Mouse (Mus musculus) hindbrain, embryonic 11.5 days (tissue): ENCODE measurements around the gene Mast2. TPM values are rescaled to one million over a fixed set of nuclear protein-coding genes. Genes with fewer than 3 reads are reported as not detected.

Experiments used
- ATAC-seq: fragments of 200-750 bp; cut with Nextera tagmentation; 2 replicates; pipeline ENCODE4 v1.8.0; 2017; ENCODE audit warnings: mild to moderate bottlenecking, moderate TSS enrichment, moderate library complexity; ENCODE audit not compliant: low FRiP score
- DNase-seq: peaks from one replicate; pipeline ENCODE4 v3.0.0-alpha.2; 2015; ENCODE audit warnings: low spot score
- H3K27ac ChIP-seq: fragments of 300-500 bp; sonication (generic); 2 replicates; pipeline ENCODE4 v1.5.1; 2014; ENCODE audit warnings: mild to moderate bottlenecking, low read depth, low read length
- H3K27me3 ChIP-seq: fragments of 300-500 bp; sonication (generic); 2 replicates; pipeline ENCODE4 v1.6.1; 2014; ENCODE audit warnings: mild to moderate bottlenecking, low read length, moderate library complexity, mixed read lengths; ENCODE audit not compliant: control insufficient read depth, insufficient read depth
- H3K36me3 ChIP-seq: fragments of 300-500 bp; sonication (generic); 2 replicates; pipeline ENCODE4 v1.6.1; 2014; ENCODE audit warnings: mild to moderate bottlenecking, low read length, moderate library complexity, mixed read lengths; ENCODE audit not compliant: control insufficient read depth, insufficient read depth
- H3K4me1 ChIP-seq: fragments of 300-500 bp; sonication (generic); replicated peaks from 2 replicates; pipeline ENCODE4 v1.6.1; 2014; ENCODE audit warnings: low read length, mixed read lengths; ENCODE audit not compliant: control insufficient read depth, insufficient read depth
- H3K4me2 ChIP-seq: fragments of 300-500 bp; sonication (generic); replicated peaks from 2 replicates; pipeline ENCODE4 v1.6.1; 2014; ENCODE audit warnings: mild to moderate bottlenecking, low read depth, low read length
- H3K4me3 ChIP-seq: fragments of 300-500 bp; sonication (generic); 2 replicates; pipeline ENCODE4 v1.5.1; 2014; ENCODE audit warnings: low read depth, low read length
- H3K9ac ChIP-seq: fragments of 300-500 bp; sonication (generic); 2 replicates; pipeline ENCODE4 v1.6.1; 2014; ENCODE audit warnings: low read depth, low read length
- H3K9me3 ChIP-seq: fragments of 300-500 bp; sonication (generic); 2 replicates; pipeline ENCODE4 v1.6.1; 2016; ENCODE audit warnings: low read length; ENCODE audit not compliant: control insufficient read depth
- WGBS: fragments of 180-500 bp; shearing (Covaris S2); extraction: QIAGEN DNeasy Blood & Tissue Kit; methylation state at CpG from one replicate; pipeline ENCODE4 v1.1.7; 2014; 5-methylcytosine and 5-hydroxymethylcytosine counted together
- polyA plus RNA-seq: library from polyadenylated mRNA; unstranded; fragments of >200 nt; fragmentation: Nextera tagmentation; extraction: Ambion mirVana; gene quantifications from 2 replicates; pipeline ENCODE4 v1.2.1, GENCODE M21; 2014

Mast2 gene
- polyA plus RNA-seq, 1 experiment from 2014 or later = 59.0 TPM

GRCm38 (mm10) chr4:116435626-116436025 is 28.4 kb downstream of the Mast2 start:
- H3K9ac ChIP-seq = no peak overlapping the region
- no peak overlapping the region for H3K4me2 ChIP-seq
- H3K27me3 ChIP-seq = no peaks in the 10 kb centered on the region
- DNase-seq (no peak), ATAC-seq (no peak)
- no peaks in the 10 kb centered on the region for H3K9me3 ChIP-seq
- H3K4me3 ChIP-seq = no peak overlapping the region
- H3K36me3 ChIP-seq = no peaks in the 10 kb centered on the region
- 96% methylated on average over 4 of the region's 4 CpGs for WGBS
- no peaks in the 10 kb centered on the region for H3K4me1 ChIP-seq
- no peak overlapping the region for H3K27ac ChIP-seq

- no peak overlapping the region for H3K27ac ChIP-seq
- no peaks in the 10 kb centered on the region for H3K27me3 ChIP-seq
- ATAC-seq (no peak), DNase-seq (no peak)
- no peak overlapping the region for H3K4me3 ChIP-seq
- 85% methylated on average over 1 of the region's 1 CpGs for WGBS
- no peaks in the 10 kb centered on the region for H3K36me3 ChIP-seq
- H3K9me3 ChIP-seq = no peaks in the 10 kb centered on the region
- no peak overlapping the region for H3K9ac ChIP-seq
- no peaks in the 10 kb centered on the region for H3K4me1 ChIP-seq
- H3K4me2 ChIP-seq = no peak overlapping the region
Observed at GRCm38 (mm10) chr4:116422186-116422585, 41.8 kb downstream of the Mast2 start.

GRCm38 (mm10) chr4:116421170-116421569 is 42.8 kb downstream of the Mast2 start:
- Histone ChIP-seq H3K4me3 (no peak overlapping the region), H3K9me3 (no peaks in the 10 kb centered on the region), H3K27ac (no peak overlapping the region), H3K27me3 (no peaks in the 10 kb centered on the region), H3K36me3 (no peaks in the 10 kb centered on the region), H3K4me1 (no peaks in the 10 kb centered on the region), H3K4me2 (no peak overlapping the region), H3K9ac (no peak overlapping the region)
- no peak for ATAC-seq
- WGBS = 94% methylated on average over 3 of the region's 3 CpGs
- no peak for DNase-seq

- no peak for ATAC-seq
- H3K9ac ChIP-seq = no peak overlapping the region
- no peak overlapping the region for H3K4me3 ChIP-seq
- H3K4me1 ChIP-seq = no peaks in the 10 kb centered on the region
- no peaks in the 10 kb centered on the region for H3K36me3 ChIP-seq
- H3K27me3 ChIP-seq = no peaks in the 10 kb centered on the region
- no peak overlapping the region for H3K27ac ChIP-seq
- DNase-seq = no peak
- H3K4me2 ChIP-seq = no peak overlapping the region
- H3K9me3 ChIP-seq = no peaks in the 10 kb centered on the region
- WGBS = 86% methylated on average over 1 of the region's 1 CpGs
Observed at GRCm38 (mm10) chr4:116412993-116413392, 51.0 kb downstream of the Mast2 start.

- no peak overlapping the region for H3K4me2 ChIP-seq
- H3K9ac ChIP-seq = no peak overlapping the region
- no peaks in the 10 kb centered on the region for H3K27me3 ChIP-seq
- H3K4me1 ChIP-seq = no peaks in the 10 kb centered on the region
- no peak for ATAC-seq
- H3K27ac ChIP-seq = no peak overlapping the region
- no peak overlapping the region for H3K4me3 ChIP-seq
- H3K36me3 ChIP-seq = no peaks in the 10 kb centered on the region
- no peak for DNase-seq
- no peaks in the 10 kb centered on the region for H3K9me3 ChIP-seq
Observed at GRCm38 (mm10) chr4:116411401-116411800, 52.6 kb downstream of the Mast2 start.

- Histone ChIP-seq H3K9me3 (no peaks in the 10 kb centered on the region), H3K36me3 (no peaks in the 10 kb centered on the region), H3K4me3 (no peak overlapping the region), H3K4me2 (no peak overlapping the region), H3K9ac (no peak overlapping the region), H3K27ac (no peak overlapping the region), H3K4me1 (no peaks in the 10 kb centered on the region; the same call in 1 of the 2 replicates), H3K27me3 (no peaks in the 10 kb centered on the region)
- WGBS = 88% methylated on average over 2 of the region's 2 CpGs
- ATAC-seq (no peak), DNase-seq (no peak)
Observed at GRCm38 (mm10) chr4:116406668-116407067, 57.3 kb downstream of the Mast2 start.

- H3K36me3 ChIP-seq = no peaks in the 10 kb centered on the region
- H3K9ac ChIP-seq = peak overlapping the region; percentile 45
- WGBS = 23% methylated on average over 8 of the region's 8 CpGs
- no peak; the same call in 1 of the 2 replicates for ATAC-seq
- H3K4me3 ChIP-seq = no peak overlapping the region
- peak overlapping the region; percentile 20; the same call in 1 of the 2 replicates for H3K4me2 ChIP-seq
- peak overlapping the region; percentile 70 for H3K27ac ChIP-seq
- H3K9me3 ChIP-seq = no peaks in the 10 kb centered on the region
- no peaks in the 10 kb centered on the region for H3K27me3 ChIP-seq
- no peaks in the 10 kb centered on the region; the same call in 1 of the 2 replicates for H3K4me1 ChIP-seq
- peak; percentile 46 for DNase-seq
Observed at GRCm38 (mm10) chr4:116405955-116406351, 58.0 kb downstream of the Mast2 start.

GRCm38 (mm10) chr4:116405276-116405954 is 58.6 kb downstream of the Mast2 start:
- 52% methylated on average over 7 of the region's 7 CpGs for WGBS
- Histone ChIP-seq H3K9ac (peak overlapping the region; percentile 45), H3K4me2 (peak overlapping the region; percentile 20; the same call in 1 of the 2 replicates), H3K27me3 (no peaks in the 10 kb centered on the region), H3K4me3 (no peak overlapping the region), H3K9me3 (no peaks in the 10 kb centered on the region), H3K4me1 (no peaks in the 10 kb centered on the region; the same call in 1 of the 2 replicates), H3K36me3 (no peaks in the 10 kb centered on the region), H3K27ac (peak overlapping the region; percentile 70)
- DNase-seq (no peak), ATAC-seq (no peak)

GRCm38 (mm10) chr4:116403884-116404283 is 60.1 kb downstream of the Mast2 start:
- Histone ChIP-seq H3K9ac (no peak overlapping the region), H3K4me1 (no peaks in the 10 kb centered on the region; the same call in 1 of the 2 replicates), H3K36me3 (no peaks in the 10 kb centered on the region), H3K9me3 (no peaks in the 10 kb centered on the region), H3K27ac (no peak overlapping the region), H3K27me3 (no peaks in the 10 kb centered on the region), H3K4me3 (no peak overlapping the region), H3K4me2 (no peak overlapping the region)
- no peak for ATAC-seq
- WGBS = 89% methylated on average over 2 of the region's 2 CpGs
- no peak for DNase-seq
